Mouse (Mus musculus): ENCODE data around the gene Ascl5. TPM values are rescaled to one million over a fixed set of nuclear protein-coding genes. Genes with fewer than 3 reads are reported as not detected.
A peak's percentile ranks its signal among the peaks of the same experiment; 100 is the strongest.

The Ascl5 gene
- polyA plus RNA-seq, 1 experiment from 2014 or later, result not detected

GRCm38 (mm10) chr1:136038746-136039538 is 11.7 kb upstream of the Ascl5 start:
- WGBS, result 66% methylated on average over 5 of the region's 5 CpGs
- Histone ChIP-seq H3K9ac (replicated peaks; ENCODE audit: low read length) (no peak overlapping the region), H3K27ac (replicated peaks; ENCODE audit: low read depth, low read length) (no peak overlapping the region), H3K4me2 (ENCODE audit: low read depth, low read length) (no peak overlapping the region), H3K27me3 (ENCODE audit: control insufficient read depth, insufficient read depth, low read length) (no peaks in the 10 kb centered on the region), H3K4me3 (ENCODE audit: low read depth, low read length) (no peak overlapping the region), H3K4me1 (ENCODE audit: control insufficient read depth, insufficient read depth, low read length) (no peaks in the 10 kb centered on the region; the same call in 1 of the 2 replicates), H3K36me3 (replicated peaks; ENCODE audit: control insufficient read depth, insufficient read depth, low read depth, low read length) (no peaks in the 10 kb centered on the region), H3K9me3 (replicated peaks; ENCODE audit: control insufficient read depth, low read length) (no peaks in the 10 kb centered on the region)
- ATAC-seq (replicated peaks; ENCODE audit: insufficient number of reproducible peaks, low FRiP score, low TSS enrichment, low read depth) (no peak), DNase-seq (ENCODE audit: low spot score) (no peak)

GRCm38 (mm10) chr1:136040452-136040851 is 10.2 kb upstream of the Ascl5 start:
- peak; percentile 75; the same call in 1 of the 2 replicates for ATAC-seq (replicated peaks; ENCODE audit: insufficient number of reproducible peaks, low FRiP score, low TSS enrichment, low read depth)
- Histone ChIP-seq H3K36me3 (replicated peaks; ENCODE audit: control insufficient read depth, insufficient read depth, low read depth, low read length) (no peaks in the 10 kb centered on the region), H3K9me3 (replicated peaks; ENCODE audit: control insufficient read depth, low read length) (no peaks in the 10 kb centered on the region), H3K4me2 (ENCODE audit: low read depth, low read length) (peak overlapping the region; percentile 4), H3K27me3 (ENCODE audit: control insufficient read depth, insufficient read depth, low read length) (no peaks in the 10 kb centered on the region), H3K27ac (replicated peaks; ENCODE audit: low read depth, low read length) (no peak overlapping the region), H3K4me3 (ENCODE audit: low read depth, low read length) (no peak overlapping the region), H3K9ac (replicated peaks; ENCODE audit: low read length) (no peak overlapping the region; the same call in 1 of the 2 replicates), H3K4me1 (ENCODE audit: control insufficient read depth, insufficient read depth, low read length) (no peaks in the 10 kb centered on the region; the same call in 1 of the 2 replicates)
- WGBS, result 12% methylated on average over 11 of the region's 11 CpGs
- peak; percentile 39 for DNase-seq (ENCODE audit: low spot score)

- Histone ChIP-seq H3K9me3 (replicated peaks; ENCODE audit: control insufficient read depth, low read length) (no peaks in the 10 kb centered on the region), H3K27ac (replicated peaks; ENCODE audit: low read depth, low read length) (no peak overlapping the region), H3K4me3 (ENCODE audit: low read depth, low read length) (no peak overlapping the region), H3K36me3 (replicated peaks; ENCODE audit: control insufficient read depth, insufficient read depth, low read depth, low read length) (no peaks in the 10 kb centered on the region), H3K4me2 (ENCODE audit: low read depth, low read length) (no peak overlapping the region; the same call in 1 of the 2 replicates), H3K4me1 (ENCODE audit: control insufficient read depth, insufficient read depth, low read length) (no peaks in the 10 kb centered on the region; the same call in 1 of the 2 replicates), H3K9ac (replicated peaks; ENCODE audit: low read length) (no peak overlapping the region; the same call in 1 of the 2 replicates), H3K27me3 (ENCODE audit: control insufficient read depth, insufficient read depth, low read length) (no peaks in the 10 kb centered on the region)
- ATAC-seq (replicated peaks; ENCODE audit: insufficient number of reproducible peaks, low FRiP score, low TSS enrichment, low read depth), result no peak
- no peak for DNase-seq (ENCODE audit: low spot score)
- 26% methylated on average over 4 of the region's 4 CpGs for WGBS
Observed at GRCm38 (mm10) chr1:136040874-136041273, 9.7 kb upstream of the Ascl5 start.

- no peaks in the 10 kb centered on the region; the same call in 1 of the 2 replicates for H3K4me1 ChIP-seq (ENCODE audit: control insufficient read depth, insufficient read depth, low read length)
- ATAC-seq (replicated peaks; ENCODE audit: insufficient number of reproducible peaks, low FRiP score, low TSS enrichment, low read depth), result no peak
- no peak overlapping the region for H3K27ac ChIP-seq (replicated peaks; ENCODE audit: low read depth, low read length)
- DNase-seq (ENCODE audit: low spot score), result peak; percentile 78
- H3K27me3 ChIP-seq (ENCODE audit: control insufficient read depth, insufficient read depth, low read length), result peaks cover 15% of the 10 kb centered on the region
- H3K4me3 ChIP-seq (ENCODE audit: low read depth, low read length), result no peak overlapping the region
- no peak overlapping the region for H3K9ac ChIP-seq (replicated peaks; ENCODE audit: low read length)
- H3K36me3 ChIP-seq (replicated peaks; ENCODE audit: control insufficient read depth, insufficient read depth, low read depth, low read length), result no peaks in the 10 kb centered on the region
- no peaks in the 10 kb centered on the region for H3K9me3 ChIP-seq (replicated peaks; ENCODE audit: control insufficient read depth, low read length)
- H3K4me2 ChIP-seq (ENCODE audit: low read depth, low read length), result no peak overlapping the region
- WGBS, result 15% methylated on average over 4 of the region's 4 CpGs
Observed at GRCm38 (mm10) chr1:136045774-136046173, 4.8 kb upstream of the Ascl5 start.

GRCm38 (mm10) chr1:136047432-136047831 is 3.2 kb upstream of the Ascl5 start:
- Histone ChIP-seq H3K36me3 (replicated peaks; ENCODE audit: control insufficient read depth, insufficient read depth, low read depth, low read length) (no peaks in the 10 kb centered on the region), H3K9ac (replicated peaks; ENCODE audit: low read length) (no peak overlapping the region), H3K4me3 (ENCODE audit: low read depth, low read length) (no peak overlapping the region), H3K27ac (replicated peaks; ENCODE audit: low read depth, low read length) (no peak overlapping the region), H3K4me2 (ENCODE audit: low read depth, low read length) (no peak overlapping the region), H3K27me3 (ENCODE audit: control insufficient read depth, insufficient read depth, low read length) (peaks cover 21% of the 10 kb centered on the region), H3K4me1 (ENCODE audit: control insufficient read depth, insufficient read depth, low read length) (no peaks in the 10 kb centered on the region; the same call in 1 of the 2 replicates), H3K9me3 (replicated peaks; ENCODE audit: control insufficient read depth, low read length) (no peaks in the 10 kb centered on the region)
- ATAC-seq (replicated peaks; ENCODE audit: insufficient number of reproducible peaks, low FRiP score, low TSS enrichment, low read depth) (no peak), DNase-seq (ENCODE audit: low spot score) (peak; percentile 29)
- WGBS, result 2% methylated on average over 2 of the region's 2 CpGs

GRCm38 (mm10) chr1:136047894-136048293 is 2.7 kb upstream of the Ascl5 start:
- H3K4me3 ChIP-seq (ENCODE audit: low read depth, low read length), result no peak overlapping the region
- ATAC-seq (replicated peaks; ENCODE audit: insufficient number of reproducible peaks, low FRiP score, low TSS enrichment, low read depth), result no peak
- no peaks in the 10 kb centered on the region; the same call in 1 of the 2 replicates for H3K4me1 ChIP-seq (ENCODE audit: control insufficient read depth, insufficient read depth, low read length)
- H3K27me3 ChIP-seq (ENCODE audit: control insufficient read depth, insufficient read depth, low read length), result peaks cover 21% of the 10 kb centered on the region
- no peak for DNase-seq (ENCODE audit: low spot score)
- no peak overlapping the region for H3K9ac ChIP-seq (replicated peaks; ENCODE audit: low read length)
- WGBS, result 70% methylated on average over 9 of the region's 9 CpGs
- H3K4me2 ChIP-seq (ENCODE audit: low read depth, low read length), result no peak overlapping the region
- no peaks in the 10 kb centered on the region for H3K36me3 ChIP-seq (replicated peaks; ENCODE audit: control insufficient read depth, insufficient read depth, low read depth, low read length)
- no peaks in the 10 kb centered on the region for H3K9me3 ChIP-seq (replicated peaks; ENCODE audit: control insufficient read depth, low read length)
- no peak overlapping the region for H3K27ac ChIP-seq (replicated peaks; ENCODE audit: low read depth, low read length)

- H3K27me3 ChIP-seq (ENCODE audit: control insufficient read depth, insufficient read depth, low read length), result peaks cover 21% of the 10 kb centered on the region
- H3K4me2 ChIP-seq (ENCODE audit: low read depth, low read length), result peak overlapping the region; percentile 41
- no peaks in the 10 kb centered on the region for H3K9me3 ChIP-seq (replicated peaks; ENCODE audit: control insufficient read depth, low read length)
- WGBS, result 2% methylated on average over 33 of the region's 36 CpGs
- H3K27ac ChIP-seq (replicated peaks; ENCODE audit: low read depth, low read length), result no peak overlapping the region
- H3K4me1 ChIP-seq (ENCODE audit: control insufficient read depth, insufficient read depth, low read length), result no peaks in the 10 kb centered on the region; the same call in 1 of the 2 replicates
- no peaks in the 10 kb centered on the region for H3K36me3 ChIP-seq (replicated peaks; ENCODE audit: control insufficient read depth, insufficient read depth, low read depth, low read length)
- ATAC-seq (replicated peaks; ENCODE audit: insufficient number of reproducible peaks, low FRiP score, low TSS enrichment, low read depth) (no peak), DNase-seq (ENCODE audit: low spot score) (peak; percentile 24)
- peak overlapping the region; percentile 22; the same call in 1 of the 2 replicates for H3K4me3 ChIP-seq (ENCODE audit: low read depth, low read length)
- no peak overlapping the region for H3K9ac ChIP-seq (replicated peaks; ENCODE audit: low read length)
Observed at GRCm38 (mm10) chr1:136051013-136051315, 360 bp downstream of the Ascl5 start.

GRCm38 (mm10) chr1:136051465-136051864 is 861 bp downstream of the Ascl5 start:
- H3K9ac ChIP-seq (replicated peaks; ENCODE audit: low read length), result no peak overlapping the region
- no peak overlapping the region for H3K4me3 ChIP-seq (ENCODE audit: low read depth, low read length)
- ATAC-seq (replicated peaks; ENCODE audit: insufficient number of reproducible peaks, low FRiP score, low TSS enrichment, low read depth), result peak; percentile 72
- no peaks in the 10 kb centered on the region; the same call in 1 of the 2 replicates for H3K4me1 ChIP-seq (ENCODE audit: control insufficient read depth, insufficient read depth, low read length)
- no peaks in the 10 kb centered on the region for H3K9me3 ChIP-seq (replicated peaks; ENCODE audit: control insufficient read depth, low read length)
- H3K27ac ChIP-seq (replicated peaks; ENCODE audit: low read depth, low read length), result no peak overlapping the region
- 0% methylated on average over 6 of the region's 6 CpGs for WGBS
- no peaks in the 10 kb centered on the region for H3K36me3 ChIP-seq (replicated peaks; ENCODE audit: control insufficient read depth, insufficient read depth, low read depth, low read length)
- H3K4me2 ChIP-seq (ENCODE audit: low read depth, low read length), result peak overlapping the region; percentile 41
- peak; percentile 94 for DNase-seq (ENCODE audit: low spot score)
- H3K27me3 ChIP-seq (ENCODE audit: control insufficient read depth, insufficient read depth, low read length), result peaks cover 21% of the 10 kb centered on the region

Measured in embryonic facial prominence, embryonic 11.5 days (tissue).